ENCODE assay signal across 23 mouse cellular contexts in genomic region chr11:35938790-35939385, GRCm38 (mm10). TPM values are rescaled to one million over a fixed set of nuclear protein-coding genes. Genes with fewer than 3 reads are reported as not detected.
DNase-seq lines count a peak whose midpoint lies in the region; ATAC-seq and TF ChIP-seq lines count a peak whose summit lies in the region.
"Had no signal": no experiment of that assay in that cellular context is flagged by ENCODE, and none has a peak within 500 bp of the region (broad histone marks: within the 10 kb centered on the region; RNA-seq: fewer than 3 reads in every experiment).

No protein-coding gene starts in this region.

- H3K9ac ChIP-seq in forebrain, postnatal 0 days: no peak overlapping the region
- H3K9ac ChIP-seq in lung, embryonic 16.5 days (ENCODE audit: low read length): no peak overlapping the region
- H3K9ac ChIP-seq in kidney, embryonic 16.5 days (replicated peaks; ENCODE audit: low read length): no peak overlapping the region
- H3K9ac ChIP-seq: forebrain, embryonic 13.5 days; limb, embryonic 15.5 days; liver, embryonic 15.5 days; midbrain, embryonic 13.5 days; neural tube, embryonic 13.5 days had no signal

- H3K9me3 ChIP-seq in forebrain, embryonic 10.5 days: no peaks in the 10 kb centered on the region
- H3K9me3 ChIP-seq in forebrain, postnatal 0 days (ENCODE audit: low read length): no peaks in the 10 kb centered on the region
- H3K9me3 ChIP-seq in lung, embryonic 16.5 days (ENCODE audit: control insufficient read depth, low read length): no peaks in the 10 kb centered on the region
- no peaks in the 10 kb centered on the region for H3K9me3 ChIP-seq in kidney, embryonic 16.5 days (ENCODE audit: low read length)
- H3K9me3 ChIP-seq: forebrain, embryonic 13.5 days; limb, embryonic 15.5 days; liver, embryonic 15.5 days; midbrain, embryonic 13.5 days; neural tube, embryonic 13.5 days had no signal

- no peak for TF ChIP-seq CTCF in forebrain, postnatal 0 days (IDR thresholded peaks at IDR 0.05; ENCODE audit: low read depth)

- H3K36me3 ChIP-seq in forebrain, embryonic 10.5 days (replicated peaks): no peaks in the 10 kb centered on the region
- H3K36me3 ChIP-seq in forebrain, postnatal 0 days (ENCODE audit: insufficient read depth): no peaks in the 10 kb centered on the region
- H3K36me3 ChIP-seq in lung, embryonic 16.5 days (ENCODE audit: control insufficient read depth, insufficient read depth, low read length): no peaks in the 10 kb centered on the region
- H3K36me3 ChIP-seq in kidney, embryonic 16.5 days (ENCODE audit: insufficient read depth, low read length): no peaks in the 10 kb centered on the region
- H3K36me3 ChIP-seq: limb, embryonic 15.5 days; liver, embryonic 15.5 days; midbrain, embryonic 13.5 days; neural tube, embryonic 13.5 days had no signal

- peak overlapping the region; percentile 70 for H3K27ac ChIP-seq in forebrain, embryonic 10.5 days
- H3K27ac ChIP-seq in forebrain, postnatal 0 days (ENCODE audit: low read depth, low read length): no peak overlapping the region
- H3K27ac ChIP-seq in lung, embryonic 16.5 days (ENCODE audit: low read length): peak overlapping the region; percentile 60
- H3K27ac ChIP-seq in kidney, embryonic 16.5 days (ENCODE audit: low read length): peak overlapping the region; percentile 84
- H3K27ac ChIP-seq: forebrain, embryonic 13.5 days; layer of hippocampus, adult 2 months; limb, embryonic 15.5 days; liver, embryonic 15.5 days; midbrain, embryonic 13.5 days; neural tube, embryonic 13.5 days had no signal

- 58% methylated on average over 6 of the region's 6 CpGs for WGBS in forebrain, embryonic 10.5 days
- WGBS in forebrain, postnatal 0 days: 40% methylated on average over 6 of the region's 6 CpGs
- 39% methylated on average over 6 of the region's 6 CpGs for WGBS in lung, embryonic 16.5 days
- WGBS in kidney, embryonic 16.5 days: 41% methylated on average over 6 of the region's 6 CpGs

- DNase-seq in forebrain, embryonic 10.5 days (ENCODE audit: extremely low spot score, low spot score): no peak
- no peak for DNase-seq in forebrain, postnatal 0 days
- no peak for DNase-seq in lung, postnatal 36 days
- DNase-seq in retina, postnatal 1 day: peak; percentile 28
- no peak for DNase-seq in cerebellum, adult 9-11 months
- DNase-seq in thymus, postnatal 0 days (ENCODE audit: low spot score): no peak
- DNase-seq: adrenal gland, postnatal 25 days; cerebellum, adult 11-12 months; cerebellum, postnatal 36 days; gastrocnemius, postnatal 25 days; right cerebral cortex, postnatal 14 days; spleen, adult 18-20 months; thymus, adult 18-20 months had no signal

- H3K27me3 ChIP-seq in forebrain, embryonic 10.5 days (ENCODE audit: poor library complexity, severe bottlenecking): no peaks in the 10 kb centered on the region
- H3K27me3 ChIP-seq in forebrain, postnatal 0 days (ENCODE audit: insufficient read depth, low read length): no peaks in the 10 kb centered on the region
- no peaks in the 10 kb centered on the region for H3K27me3 ChIP-seq in lung, embryonic 16.5 days (ENCODE audit: control insufficient read depth, insufficient read depth, low read depth, low read length)
- H3K27me3 ChIP-seq in kidney, embryonic 16.5 days (ENCODE audit: insufficient read depth, low read length): no peaks in the 10 kb centered on the region
- H3K27me3 ChIP-seq: forebrain, embryonic 13.5 days; limb, embryonic 15.5 days; liver, embryonic 15.5 days; midbrain, embryonic 13.5 days; neural tube, embryonic 13.5 days had no signal

- H3K4me2 ChIP-seq in forebrain, postnatal 0 days (ENCODE audit: low read depth): no peak overlapping the region
- no peak overlapping the region for H3K4me2 ChIP-seq in lung, embryonic 16.5 days (ENCODE audit: low read depth, low read length)
- H3K4me2 ChIP-seq in kidney, embryonic 16.5 days (replicated peaks; ENCODE audit: low read depth, low read length): no peak overlapping the region
- H3K4me2 ChIP-seq: forebrain, embryonic 13.5 days; limb, embryonic 15.5 days; liver, embryonic 15.5 days; midbrain, embryonic 13.5 days; neural tube, embryonic 13.5 days had no signal

- no peak overlapping the region for H3K4me3 ChIP-seq in forebrain, embryonic 10.5 days
- H3K4me3 ChIP-seq in forebrain, postnatal 0 days (ENCODE audit: low read depth, low read length): no peak overlapping the region
- no peak overlapping the region for H3K4me3 ChIP-seq in lung, embryonic 16.5 days (ENCODE audit: low read length)
- H3K4me3 ChIP-seq in kidney, embryonic 16.5 days (ENCODE audit: low read length): no peak overlapping the region
- H3K4me3 ChIP-seq: forebrain, embryonic 13.5 days; layer of hippocampus, adult 2 months; limb, embryonic 15.5 days; liver, embryonic 15.5 days; midbrain, embryonic 13.5 days; neural tube, embryonic 13.5 days had no signal

- peaks cover 63% of the 10 kb centered on the region for H3K4me1 ChIP-seq in forebrain, embryonic 10.5 days
- 0 out of 2 replicates have a peak, but pooled peaks cover 3% of the 10 kb centered on the region for H3K4me1 ChIP-seq in forebrain, postnatal 0 days (ENCODE audit: insufficient read depth)
- H3K4me1 ChIP-seq in lung, embryonic 16.5 days (replicated peaks; ENCODE audit: control insufficient read depth, insufficient read depth, low read length): peaks cover 20% of the 10 kb centered on the region; the same call in 1 of the 2 replicates
- H3K4me1 ChIP-seq in kidney, embryonic 16.5 days (ENCODE audit: insufficient read depth, low read length): peaks cover 37% of the 10 kb centered on the region
- H3K4me1 ChIP-seq: liver, embryonic 15.5 days had no signal

- no peak for ATAC-seq in forebrain, postnatal 0 days
- ATAC-seq in lung, embryonic 16.5 days (ENCODE audit: low read depth): peak; percentile 79
- peak; percentile 90 for ATAC-seq in kidney, embryonic 16.5 days (ENCODE audit: low FRiP score, low TSS enrichment)
- ATAC-seq: CD4-positive, CD25-positive, alpha-beta regulatory T cell, adult 4 months; forebrain, embryonic 13.5 days; inflammation-experienced regulatory T-cells, adult 6 months; midbrain, embryonic 13.5 days had no signal

RNA-seq across cellular contexts. Expression of gene Wwc1, which starts 41.4 kb away (rescaled TPM):
- 4.2 and 4.9 TPM in 2 replicates for polyA plus RNA-seq in forebrain, embryonic 10.5 days (2016; fragmentation: Nextera tagmentation; extraction: Ambion mirVana)
- 21.1 and 21.2 TPM in 2 replicates for total RNA-seq in forebrain, postnatal 0 days (2014; rRNA removed)
- 13.2 and 13.8 TPM in 2 replicates for polyA plus RNA-seq in forebrain, postnatal 0 days (2015; fragmentation: Nextera tagmentation; extraction: Ambion mirVana)
- 7.8 and 9.9 TPM in 2 replicates for polyA plus RNA-seq in lung, embryonic 16.5 days (2015; fragmentation: Nextera tagmentation; extraction: Ambion mirVana)
- polyA plus RNA-seq in kidney, embryonic 16.5 days (2015; fragmentation: Nextera tagmentation; extraction: Ambion mirVana): 5.9 and 8.3 TPM in 2 replicates
- 1.2 and 1.5 TPM in 2 replicates for polyA plus RNA-seq in thymus, postnatal 0 days (2015; fragmentation: Nextera tagmentation; extraction: Ambion mirVana)
